Mouse (Mus musculus) urinary bladder, postnatal 25 days (tissue): ENCODE data around the gene Mettl23.
A peak's percentile ranks its signal among the peaks of the same experiment; 100 is the strongest.
"Not testable (repeated sequence)": the region's sequence is repeated elsewhere in the genome, so short reads cannot be mapped to it uniquely, and the experiment has no call there.

Experiments
- DNase-seq: peaks from one replicate; pipeline ENCODE4 v3.0.0; 2022; ENCODE audit warnings: low spot score

The Mettl23 gene

DNA sequence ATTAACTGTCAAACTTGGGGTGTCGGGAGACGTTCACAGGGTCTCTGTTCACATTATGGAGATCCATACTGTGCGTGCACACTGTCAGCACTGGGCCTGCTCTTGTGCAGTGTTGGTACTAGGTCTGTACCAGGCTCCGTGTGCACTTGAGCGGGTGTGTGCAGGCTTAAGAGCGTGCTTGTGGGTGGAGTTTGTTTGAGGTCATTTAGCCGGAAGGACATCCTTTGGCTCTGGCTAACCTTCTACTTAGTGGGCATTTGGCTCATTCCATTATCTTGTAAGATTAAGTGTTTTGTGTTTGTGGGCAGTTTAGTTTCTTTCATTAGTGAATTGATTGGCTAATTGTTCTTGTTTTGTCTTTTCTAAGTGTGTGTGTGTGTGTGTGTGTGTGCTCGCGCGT lies 39.4 kb downstream of the Mettl23 start:
- no peak for DNase-seq

DNA sequence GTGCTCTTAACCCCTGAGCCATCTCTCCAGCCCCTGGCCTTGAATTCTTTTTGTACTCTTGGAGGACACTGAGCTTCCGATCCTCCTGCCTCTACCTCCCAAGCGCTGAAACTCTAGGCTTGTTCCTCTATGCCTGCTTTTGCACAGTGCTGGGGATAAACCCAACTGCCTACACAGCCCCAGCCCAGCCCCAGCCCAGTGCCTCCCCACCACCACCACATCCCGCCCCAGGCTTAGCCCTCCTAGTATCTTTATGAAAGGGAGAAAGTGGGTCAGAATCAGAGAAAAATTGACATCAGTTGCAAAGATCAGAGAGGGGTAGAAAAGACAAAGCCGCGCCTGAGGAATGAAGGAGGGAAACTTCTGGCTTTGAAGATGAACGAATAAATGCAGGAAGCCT lies 41.0 kb downstream of the Mettl23 start:
- DNase-seq, result no peak

DNA sequence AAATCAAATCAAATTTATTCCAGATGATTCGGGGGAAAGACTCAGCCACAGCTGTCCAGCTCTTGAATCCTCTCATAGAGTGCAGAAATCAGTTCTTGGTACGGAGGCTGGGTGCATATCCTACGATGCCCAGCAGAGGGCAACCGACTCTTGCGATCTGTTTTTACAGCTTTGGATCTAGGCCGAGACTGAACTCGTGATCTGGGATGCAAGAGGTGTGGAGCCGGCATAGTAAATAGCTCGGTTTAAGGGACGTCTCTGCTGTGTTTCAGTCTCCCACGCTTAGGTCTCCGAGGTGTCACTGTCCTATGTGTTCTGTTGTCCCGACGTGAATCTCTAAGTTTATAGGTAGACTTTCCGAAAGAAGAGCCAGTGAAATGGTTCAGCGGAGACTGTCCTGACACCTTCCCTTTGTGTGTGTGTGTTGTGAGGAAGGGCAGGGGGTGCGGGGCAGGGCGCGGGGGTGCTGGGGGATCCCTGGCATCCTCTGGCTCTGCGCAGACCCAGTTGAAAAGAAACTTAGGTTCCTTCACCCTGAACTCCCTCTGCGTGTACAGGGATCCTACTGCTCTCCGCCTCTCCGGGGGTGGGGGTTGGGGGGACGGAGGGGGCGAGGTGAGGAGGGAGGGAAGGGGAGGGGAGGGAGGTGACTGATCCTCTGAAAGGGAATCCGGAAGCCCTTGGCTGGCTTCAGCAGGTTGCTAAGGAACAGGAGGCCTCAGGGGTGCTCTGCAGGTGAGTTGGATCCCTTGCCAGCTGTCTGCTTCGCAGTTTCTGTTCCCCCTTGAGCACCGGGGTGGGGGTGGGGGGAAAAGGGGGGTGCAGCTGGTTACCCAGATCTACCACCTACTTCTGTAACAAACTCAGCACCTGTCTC lies 42.4 kb downstream of the Mettl23 start:
- DNase-seq, result peak; percentile 66

DNA sequence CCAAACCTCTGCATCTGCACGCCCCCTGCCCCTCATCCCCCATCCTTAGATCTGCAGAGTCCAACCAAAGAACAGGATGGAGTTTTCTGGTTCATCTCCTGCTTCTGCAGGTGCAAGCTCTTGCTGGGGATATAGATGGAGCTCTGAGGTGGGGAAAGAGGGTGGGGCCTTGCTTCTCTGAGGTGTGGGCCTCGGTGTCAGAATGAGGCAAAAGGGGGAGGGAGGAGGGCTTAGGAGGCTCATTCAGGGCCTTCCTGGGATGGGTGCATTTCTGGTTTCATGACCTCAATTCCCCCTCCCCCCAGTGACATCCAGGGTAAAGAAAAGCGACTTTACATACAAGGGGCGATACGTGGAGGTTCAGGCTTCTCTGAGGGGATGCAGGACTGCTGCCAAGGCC lies 44.1 kb downstream of the Mettl23 start:
- DNase-seq, result no peak

DNA sequence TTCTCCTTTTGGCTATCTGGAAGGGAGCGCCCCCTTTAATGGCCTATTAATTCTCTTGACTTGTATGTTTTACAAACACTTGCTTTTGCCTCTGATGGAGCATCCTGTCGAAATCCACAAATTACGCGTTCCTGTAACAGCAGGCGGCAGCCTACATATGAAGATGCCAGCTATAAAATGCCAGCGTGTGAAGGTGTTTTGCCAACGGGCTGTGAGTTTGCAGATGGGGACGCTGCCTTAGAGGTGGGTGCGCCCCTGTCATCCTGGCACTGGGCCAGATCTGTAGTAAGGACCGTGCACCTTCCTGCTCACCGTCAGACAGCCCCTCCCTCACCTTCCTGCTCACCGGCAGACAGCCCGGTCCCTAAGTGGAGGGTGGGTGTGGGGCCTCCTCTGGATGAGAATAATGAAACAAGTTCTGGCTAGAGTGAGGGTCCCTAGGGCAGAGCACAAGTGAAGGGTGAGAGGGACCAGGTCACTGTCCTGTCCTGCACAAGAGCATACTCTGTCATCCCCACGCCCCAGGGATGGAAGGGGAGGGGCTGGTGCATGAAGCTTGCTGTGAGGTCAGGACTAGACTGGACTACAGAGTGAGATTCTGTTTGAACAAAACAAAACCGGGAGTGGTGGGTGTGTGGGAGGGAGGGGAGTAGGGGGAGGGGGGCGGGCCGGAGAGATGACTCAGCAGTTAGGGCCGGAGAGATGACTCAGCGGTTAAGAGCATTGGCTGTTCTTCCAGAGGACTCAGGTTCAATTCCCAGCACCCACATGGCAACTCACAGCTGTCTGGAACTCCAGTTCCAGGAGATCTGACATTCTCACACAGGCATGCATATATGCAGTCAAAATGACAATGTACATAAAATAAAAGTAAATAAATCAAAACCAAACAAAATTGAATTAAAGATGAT lies 50.7 kb downstream of the Mettl23 start:
- DNase-seq, result no peak

DNA sequence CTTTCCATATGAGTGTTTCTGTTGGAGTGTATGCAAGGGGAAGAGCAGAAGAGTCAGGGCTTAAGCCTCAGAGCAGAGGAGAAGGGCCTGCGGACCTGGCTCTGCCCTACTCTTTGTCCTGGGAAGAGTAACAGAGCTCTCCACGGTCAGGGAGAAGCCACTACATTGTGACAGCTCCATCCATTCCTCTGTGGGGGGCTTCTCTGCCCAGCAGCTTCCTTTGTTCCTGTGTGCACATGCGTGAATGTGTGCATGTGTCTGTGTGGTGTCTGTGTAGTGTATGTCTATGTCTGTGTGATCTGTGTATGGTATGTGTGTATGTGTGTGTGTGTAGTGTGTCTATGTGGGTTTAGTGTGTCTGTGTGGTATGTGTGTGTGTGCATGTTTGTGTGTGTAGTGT lies 52.3 kb downstream of the Mettl23 start:
- DNase-seq, result no peak

DNA sequence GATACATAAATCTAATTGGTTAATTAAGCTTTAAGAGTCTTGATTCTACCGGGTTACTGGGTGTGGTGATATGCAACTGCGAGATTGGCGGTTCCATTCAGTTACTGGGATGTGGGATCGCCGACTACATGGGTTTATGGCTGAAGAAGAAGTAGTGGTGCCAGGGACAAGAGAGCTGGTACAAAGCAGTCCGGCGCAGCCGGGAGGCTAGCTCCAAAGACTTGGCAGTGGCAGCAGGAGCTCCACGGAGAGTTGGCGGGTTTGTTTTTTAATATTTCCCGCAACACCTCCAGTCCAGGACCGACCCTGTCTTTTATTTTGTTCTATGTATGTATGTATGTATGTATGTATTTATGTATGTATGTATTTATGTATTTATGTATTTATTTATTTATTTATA lies 56.2 kb downstream of the Mettl23 start:
- DNase-seq, result no peak

DNA sequence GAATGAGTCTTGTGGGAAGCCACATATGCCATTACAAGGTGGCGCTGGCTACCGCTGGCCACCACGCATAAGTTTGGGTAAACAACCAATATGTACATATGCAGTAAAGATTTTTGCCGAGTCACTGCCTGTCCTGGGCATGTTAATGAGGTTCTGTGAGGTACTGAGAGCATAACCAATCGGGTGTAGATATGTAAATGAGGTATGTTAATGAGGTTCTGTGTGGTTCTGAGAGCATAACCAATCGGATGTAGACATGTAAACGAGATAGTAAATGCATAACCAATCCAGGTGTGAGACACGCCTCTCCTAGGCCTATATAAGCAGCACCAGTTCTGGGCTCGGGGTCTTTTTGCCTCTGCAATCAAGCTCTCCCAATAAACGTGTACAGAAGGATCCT lies 59.5 kb downstream of the Mettl23 start:
- DNase-seq, result not testable (repeated sequence)
